Mouse (Mus musculus): ENCODE data around the gene D430041D05Rik. TPM values are rescaled to one million over a fixed set of nuclear protein-coding genes. Genes with fewer than 3 reads are reported as not detected.

D430041D05Rik gene
- total and polyA plus RNA-seq, 2 experiments from 2014 or later: 7.6 to 45.8 TPM

DNA sequence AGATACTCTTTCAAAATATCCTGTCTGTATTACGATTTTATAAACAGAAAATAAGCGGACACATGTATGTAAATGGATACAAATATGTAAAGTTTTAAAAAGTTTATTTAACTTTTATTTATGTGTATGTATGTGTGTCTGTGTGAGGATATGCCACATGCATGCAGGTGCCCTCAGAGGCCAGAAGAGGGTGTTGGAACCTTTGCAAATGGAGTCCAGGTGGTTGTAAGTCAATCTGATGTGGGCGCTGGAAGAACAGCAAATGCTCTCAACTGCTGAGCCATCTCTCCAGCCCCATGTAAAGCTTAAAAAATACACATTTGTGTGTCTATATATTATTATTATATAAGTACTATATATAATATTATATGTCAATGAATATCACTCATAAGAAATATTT lies 237.4 kb downstream of the D430041D05Rik start:
- H3K9me3 ChIP-seq (ENCODE audit: low read length): no peaks in the 10 kb centered on the region
- ATAC-seq: no peak
- TF ChIP-seq CTCF (IDR thresholded peaks at IDR 0.05; ENCODE audit: low read depth): no peak

DNA sequence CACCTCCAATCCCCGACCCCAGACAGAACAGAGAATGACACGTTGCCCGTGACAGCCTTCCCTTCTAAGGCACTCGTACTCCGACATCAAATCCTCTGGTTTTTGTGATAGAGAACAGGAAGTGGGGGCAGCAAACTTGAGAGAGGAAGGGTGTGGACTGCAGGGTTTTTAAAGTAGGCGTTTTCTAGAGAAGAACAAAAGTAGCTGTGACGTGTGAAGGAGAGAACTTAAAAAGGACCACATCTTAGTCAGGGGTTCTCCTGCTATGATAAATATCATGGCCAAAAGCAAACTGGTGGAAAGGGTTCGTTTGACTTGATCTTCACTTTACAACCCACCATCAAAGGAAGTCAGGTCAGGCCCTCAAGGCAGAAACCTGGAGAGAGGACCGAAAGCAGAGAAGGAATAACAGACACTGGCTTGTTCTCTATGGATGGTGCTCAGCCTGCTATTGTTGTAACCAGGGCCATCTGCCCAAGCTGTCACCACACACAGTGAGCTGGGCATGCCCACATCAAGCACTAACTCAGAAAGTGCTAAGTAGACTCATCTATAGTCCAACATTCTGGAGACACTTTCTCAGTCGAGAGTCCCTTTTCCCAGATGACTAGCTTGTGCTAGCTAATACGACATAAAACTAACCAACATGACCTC lies 238.0 kb downstream of the D430041D05Rik start:
- no peaks in the 10 kb centered on the region for H3K27me3 ChIP-seq (ENCODE audit: insufficient read depth, low read length)
- H3K9me3 ChIP-seq (ENCODE audit: low read length): no peaks in the 10 kb centered on the region
- H3K4me2 ChIP-seq (ENCODE audit: low read depth, low read length): no peak overlapping the region
- ATAC-seq (no peak), DNase-seq (ENCODE audit: low spot score) (no peak)
- no peak overlapping the region for H3K27ac ChIP-seq
- peaks cover 9% of the 10 kb centered on the region for H3K4me1 ChIP-seq (ENCODE audit: insufficient read depth, low read length)
- no peak for TF ChIP-seq CTCF (IDR thresholded peaks at IDR 0.05; ENCODE audit: low read depth)
- no peak overlapping the region for H3K4me3 ChIP-seq (ENCODE audit: low read length)
- no peaks in the 10 kb centered on the region for H3K36me3 ChIP-seq (ENCODE audit: insufficient read depth, low read length)
- WGBS: 73% methylated on average over 11 of the region's 11 CpGs
- H3K9ac ChIP-seq (replicated peaks; ENCODE audit: low read length): no peak overlapping the region

More for the DNA sequence above, 237.4 kb downstream of the D430041D05Rik start:
- no peaks in the 10 kb centered on the region for H3K36me3 ChIP-seq (ENCODE audit: insufficient read depth, low read length)
- WGBS: 96% methylated on average over 3 of the region's 3 CpGs
- no peak overlapping the region for H3K27ac ChIP-seq
- no peak for DNase-seq (ENCODE audit: low spot score)
- H3K27me3 ChIP-seq (ENCODE audit: insufficient read depth, low read length): no peaks in the 10 kb centered on the region
- peaks cover 9% of the 10 kb centered on the region for H3K4me1 ChIP-seq (ENCODE audit: insufficient read depth, low read length)
- H3K4me2 ChIP-seq (ENCODE audit: low read depth, low read length): no peak overlapping the region
- H3K4me3 ChIP-seq (ENCODE audit: low read length): no peak overlapping the region
- H3K9ac ChIP-seq (replicated peaks; ENCODE audit: low read length): no peak overlapping the region

DNA sequence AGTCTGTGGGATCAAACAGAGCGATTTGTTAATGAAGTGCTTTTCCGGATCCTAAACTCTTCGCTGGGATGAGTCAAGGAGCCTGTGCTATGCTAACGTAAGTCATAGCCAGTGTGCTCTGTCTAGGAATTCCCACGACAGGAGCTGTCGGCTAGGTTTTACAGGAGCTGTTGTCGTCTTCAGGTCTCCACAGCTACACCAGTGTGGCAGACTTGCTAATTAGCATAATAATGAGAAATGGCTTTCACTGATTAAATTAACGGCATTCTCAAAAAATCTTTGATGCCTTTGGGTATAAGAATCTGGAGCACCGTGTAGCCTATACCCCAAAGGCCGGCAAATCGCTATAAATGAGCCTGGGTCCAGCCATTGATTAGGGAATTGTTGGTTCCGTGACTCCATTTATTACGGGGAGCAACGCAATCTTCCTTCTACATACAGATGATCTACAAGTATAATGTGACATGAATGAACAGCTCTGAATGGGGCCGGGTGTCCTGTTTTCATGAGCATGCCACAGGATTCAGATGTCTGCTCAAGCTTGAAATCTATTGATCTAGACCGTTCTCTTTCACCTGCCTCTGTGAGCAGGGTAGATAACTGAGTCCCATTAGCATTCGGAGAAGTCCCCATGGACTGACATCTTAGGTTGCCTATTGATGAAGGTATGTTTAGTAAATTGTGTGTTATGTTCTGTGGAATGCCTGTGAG lies 242.5 kb downstream of the D430041D05Rik start:
- H3K4me3 ChIP-seq (ENCODE audit: low read length): no peak overlapping the region
- H3K4me2 ChIP-seq (ENCODE audit: low read depth, low read length): no peak overlapping the region
- no peak overlapping the region for H3K27ac ChIP-seq
- WGBS: 40% methylated on average over 17 of the region's 17 CpGs
- TF ChIP-seq CTCF (IDR thresholded peaks at IDR 0.05; ENCODE audit: low read depth): no peak
- H3K9ac ChIP-seq (replicated peaks; ENCODE audit: low read length): no peak overlapping the region
- DNase-seq (ENCODE audit: low spot score) (peak; percentile 25), ATAC-seq (peak; percentile 84)
- H3K4me1 ChIP-seq (ENCODE audit: insufficient read depth, low read length): no peaks in the 10 kb centered on the region; the same call in 1 of the 2 replicates
- no peaks in the 10 kb centered on the region for H3K9me3 ChIP-seq (ENCODE audit: low read length)
- no peaks in the 10 kb centered on the region for H3K36me3 ChIP-seq (ENCODE audit: insufficient read depth, low read length)
- no peaks in the 10 kb centered on the region for H3K27me3 ChIP-seq (ENCODE audit: insufficient read depth, low read length)

DNA sequence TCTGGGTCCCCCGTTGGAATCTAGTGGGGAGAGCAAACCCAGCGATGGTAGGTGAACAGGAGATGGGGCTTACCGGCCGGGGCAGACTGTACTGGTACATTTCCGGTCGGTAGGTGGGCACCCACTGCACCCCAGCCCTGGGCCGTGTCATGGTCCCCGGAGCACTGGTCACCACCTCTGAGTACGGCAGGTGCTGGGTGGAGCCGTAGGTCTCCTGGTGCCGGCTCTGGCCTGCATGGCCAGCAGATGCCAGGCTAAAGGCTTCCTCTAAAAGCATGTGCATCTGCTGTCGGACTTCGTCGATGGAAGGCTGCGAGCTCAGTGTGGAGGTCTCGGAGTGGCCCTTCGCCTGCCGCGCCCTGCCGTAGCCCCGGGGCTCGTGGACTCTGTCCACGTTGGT lies 243.0 kb downstream of the D430041D05Rik start:
- Histone ChIP-seq H3K36me3 (ENCODE audit: insufficient read depth, low read length) (no peaks in the 10 kb centered on the region), H3K4me2 (ENCODE audit: low read depth, low read length) (no peak overlapping the region), H3K9me3 (ENCODE audit: low read length) (no peaks in the 10 kb centered on the region), H3K4me3 (ENCODE audit: low read length) (no peak overlapping the region), H3K27ac (no peak overlapping the region), H3K9ac (replicated peaks; ENCODE audit: low read length) (no peak overlapping the region), H3K4me1 (ENCODE audit: insufficient read depth, low read length) (no peaks in the 10 kb centered on the region; the same call in 1 of the 2 replicates), H3K27me3 (ENCODE audit: insufficient read depth, low read length) (no peaks in the 10 kb centered on the region)
- DNase-seq (ENCODE audit: low spot score): no peak
- 84% methylated on average over 23 of the region's 23 CpGs for WGBS
- no peak for TF ChIP-seq CTCF (IDR thresholded peaks at IDR 0.05; ENCODE audit: low read depth)
- 0 out of 2 replicates have a peak, but pooled peaks have one; percentile 13 for ATAC-seq

DNA sequence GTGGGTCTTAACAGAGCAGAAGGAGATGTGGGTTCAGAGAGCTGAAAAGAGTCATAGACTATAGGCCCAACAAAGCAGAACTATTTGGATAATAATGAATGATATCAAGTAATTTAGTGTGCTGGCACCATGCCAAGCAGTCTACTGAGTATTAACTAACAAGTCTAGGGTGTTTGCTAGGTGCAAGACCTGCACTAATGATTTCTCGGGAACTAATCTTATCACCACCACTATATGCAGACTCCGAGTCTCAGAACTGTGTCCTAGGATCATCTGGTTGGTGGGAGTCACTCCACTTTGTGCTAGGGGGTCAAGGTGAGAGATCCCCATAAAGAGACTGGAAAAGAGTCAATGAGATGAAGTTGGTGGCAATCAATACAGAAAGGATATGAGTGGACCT lies 245.2 kb downstream of the D430041D05Rik start:
- Histone ChIP-seq H3K4me3 (ENCODE audit: low read length) (no peak overlapping the region), H3K4me2 (ENCODE audit: low read depth, low read length) (no peak overlapping the region), H3K36me3 (ENCODE audit: insufficient read depth, low read length) (no peaks in the 10 kb centered on the region), H3K27me3 (ENCODE audit: insufficient read depth, low read length) (no peaks in the 10 kb centered on the region), H3K4me1 (ENCODE audit: insufficient read depth, low read length) (no peaks in the 10 kb centered on the region; the same call in 1 of the 2 replicates), H3K9me3 (ENCODE audit: low read length) (no peaks in the 10 kb centered on the region), H3K27ac (no peak overlapping the region), H3K9ac (replicated peaks; ENCODE audit: low read length) (no peak overlapping the region)
- WGBS: 87% methylated on average over 2 of the region's 2 CpGs
- ATAC-seq: no peak
- no peak for TF ChIP-seq CTCF (IDR thresholded peaks at IDR 0.05; ENCODE audit: low read depth)
- DNase-seq (ENCODE audit: low spot score): peak; percentile 23

DNA sequence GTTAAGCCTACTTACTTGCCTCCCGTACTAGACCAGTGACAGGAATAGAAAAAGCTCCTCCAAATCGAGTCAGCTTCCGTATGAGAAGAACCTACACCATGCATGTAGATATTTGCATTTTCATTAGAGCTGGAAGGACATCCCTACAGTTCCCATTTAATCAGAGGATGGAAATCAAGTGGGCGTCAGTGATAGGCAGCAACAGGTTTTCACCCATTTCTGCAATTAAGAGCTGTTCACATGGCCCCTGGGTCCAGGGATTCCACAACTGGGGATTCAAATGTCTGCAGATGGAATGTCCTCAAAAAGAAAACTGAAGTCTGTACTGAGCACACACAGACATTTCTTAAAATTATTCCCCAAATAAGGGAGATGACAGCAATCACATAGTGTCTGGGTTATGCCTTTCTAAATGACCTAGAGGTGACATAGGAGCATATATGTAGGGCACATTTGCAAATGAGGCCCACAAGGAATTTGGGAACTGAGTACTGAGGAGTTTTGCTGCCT lies 246.8 kb downstream of the D430041D05Rik start:
- no peaks in the 10 kb centered on the region for H3K27me3 ChIP-seq (ENCODE audit: insufficient read depth, low read length)
- H3K9ac ChIP-seq (replicated peaks; ENCODE audit: low read length): no peak overlapping the region
- ATAC-seq (no peak), DNase-seq (ENCODE audit: low spot score) (no peak)
- H3K4me3 ChIP-seq (ENCODE audit: low read length): no peak overlapping the region
- no peaks in the 10 kb centered on the region for H3K9me3 ChIP-seq (ENCODE audit: low read length)
- no peaks in the 10 kb centered on the region; the same call in 1 of the 2 replicates for H3K4me1 ChIP-seq (ENCODE audit: insufficient read depth, low read length)
- WGBS: 88% methylated on average over 4 of the region's 4 CpGs
- TF ChIP-seq CTCF (IDR thresholded peaks at IDR 0.05; ENCODE audit: low read depth): no peak
- H3K27ac ChIP-seq: no peak overlapping the region
- H3K36me3 ChIP-seq (ENCODE audit: insufficient read depth, low read length): no peaks in the 10 kb centered on the region
- H3K4me2 ChIP-seq (ENCODE audit: low read depth, low read length): no peak overlapping the region

Measured in hindbrain, postnatal 0 days (tissue).